Mouse (Mus musculus) midbrain, embryonic 16.5 days (tissue): Measurements from ENCODE around the gene Pxn. TPM values are rescaled to one million over a fixed set of nuclear protein-coding genes. Genes with fewer than 3 reads are reported as not detected.

Experiments
- ATAC-seq: fragments of 200-750 bp; cut with Nextera tagmentation; 2 replicates; pipeline ENCODE4 v1.8.0; 2017; ENCODE audit warnings: moderate TSS enrichment
- H3K27ac ChIP-seq: fragments of 300-500 bp; sonication (generic); 2 replicates; pipeline ENCODE4 v1.5.1; 2014; ENCODE audit warnings: mild to moderate bottlenecking, low read length, mixed read lengths
- H3K27me3 ChIP-seq: fragments of 300-500 bp; sonication (generic); 2 replicates; pipeline ENCODE4 v1.6.1; 2014; ENCODE audit warnings: low read depth, low read length, mixed read lengths; ENCODE audit not compliant: control insufficient read depth, insufficient read depth
- H3K36me3 ChIP-seq: fragments of 300-500 bp; sonication (generic); 2 replicates; pipeline ENCODE4 v1.6.1; 2014; ENCODE audit warnings: mild to moderate bottlenecking, low read length, moderate library complexity, mixed read lengths; ENCODE audit not compliant: control insufficient read depth, insufficient read depth
- H3K4me1 ChIP-seq: fragments of 300-500 bp; sonication (generic); 2 replicates; pipeline ENCODE4 v1.6.1; 2014; ENCODE audit warnings: mild to moderate bottlenecking, low read length, mixed read lengths; ENCODE audit not compliant: control insufficient read depth, insufficient read depth
- H3K4me2 ChIP-seq: fragments of 300-500 bp; sonication (generic); 2 replicates; pipeline ENCODE4 v1.6.1; 2014; ENCODE audit warnings: mild to moderate bottlenecking, low read length, mixed read lengths
- H3K4me3 ChIP-seq: fragments of 300-500 bp; sonication (generic); 2 replicates; pipeline ENCODE4 v1.5.1; 2014; ENCODE audit warnings: low read depth, mild to moderate bottlenecking, low read length, moderate library complexity, mixed read lengths
- H3K9ac ChIP-seq: fragments of 300-500 bp; sonication (generic); 2 replicates; pipeline ENCODE4 v1.6.1; 2014; ENCODE audit warnings: low read depth, low read length, mixed read lengths
- H3K9me3 ChIP-seq: fragments of 300-500 bp; sonication (generic); replicated peaks from 2 replicates; pipeline ENCODE4 v1.6.1; 2014; ENCODE audit warnings: mild to moderate bottlenecking, low read length, mixed read lengths; ENCODE audit not compliant: control insufficient read depth, poor library complexity, severe bottlenecking
- WGBS: fragments of 180-500 bp; shearing (Covaris S2); extraction: QIAGEN DNeasy Blood & Tissue Kit; methylation state at CpG from one replicate; pipeline ENCODE4 v1.1.7; 2014; 5-methylcytosine and 5-hydroxymethylcytosine counted together
- polyA plus RNA-seq: library from polyadenylated mRNA; unstranded; fragments of >200 nt; fragmentation: Nextera tagmentation; extraction: Ambion mirVana; gene quantifications from 2 replicates; pipeline ENCODE4 v1.2.1, GENCODE M21; 2015

Pxn gene
- polyA plus RNA-seq, 1 experiment from 2014 or later, result 18.3 TPM

DNA sequence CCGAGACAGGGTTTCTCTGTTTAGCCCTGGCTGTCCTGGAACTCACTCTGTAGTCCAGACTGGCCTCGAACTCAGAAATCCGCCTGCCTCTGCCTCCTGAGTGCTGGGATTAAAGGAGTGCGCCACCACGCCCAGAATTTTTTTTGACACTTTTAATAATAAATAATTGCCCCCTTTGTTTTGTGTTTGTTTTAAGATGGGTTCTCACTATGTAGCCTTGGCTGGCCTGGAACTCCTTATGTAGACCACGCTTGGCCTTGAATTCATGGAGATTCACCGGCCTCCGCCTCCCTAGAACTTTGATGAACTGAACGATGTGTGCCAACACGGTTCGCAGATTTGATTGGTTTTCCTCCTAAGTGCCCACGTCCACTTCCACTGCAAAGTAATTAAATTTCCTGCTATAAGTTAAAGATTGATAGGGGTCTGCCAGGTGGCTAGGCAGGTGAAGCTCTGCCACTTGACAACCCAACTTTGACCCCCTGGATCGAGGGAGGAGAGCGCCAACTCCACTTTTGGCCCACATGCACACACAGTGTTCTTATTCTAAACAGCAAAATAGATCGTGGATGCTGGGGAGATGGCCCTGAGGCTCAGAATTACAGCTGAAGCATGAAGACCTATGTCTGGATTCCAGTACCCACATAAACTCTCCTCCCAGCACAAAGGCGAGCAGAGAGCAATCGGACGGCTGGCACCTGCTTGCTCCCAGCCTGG lies 20.8 kb upstream of the Pxn start:
- 87% methylated on average over 18 of the region's 18 CpGs for WGBS
- H3K36me3 ChIP-seq, result no peaks in the 10 kb centered on the region
- H3K9ac ChIP-seq, result no peak overlapping the region
- no peak overlapping the region for H3K27ac ChIP-seq
- peaks cover 30% of the 10 kb centered on the region for H3K4me1 ChIP-seq
- H3K4me2 ChIP-seq, result no peak overlapping the region
- ATAC-seq, result no peak
- no peak overlapping the region for H3K4me3 ChIP-seq
- no peaks in the 10 kb centered on the region for H3K9me3 ChIP-seq
- no peaks in the 10 kb centered on the region for H3K27me3 ChIP-seq

GRCm38 (mm10) chr5:115486726-115487125 lies 19.8 kb upstream of the Pxn start:
- Histone ChIP-seq H3K4me2 (no peak overlapping the region), H3K9me3 (no peaks in the 10 kb centered on the region), H3K4me1 (peaks cover 33% of the 10 kb centered on the region), H3K36me3 (no peaks in the 10 kb centered on the region), H3K9ac (no peak overlapping the region), H3K4me3 (no peak overlapping the region), H3K27me3 (no peaks in the 10 kb centered on the region), H3K27ac (no peak overlapping the region)
- ATAC-seq, result no peak
- WGBS, result 52% methylated on average over 4 of the region's 4 CpGs

- H3K4me3 ChIP-seq, result no peak overlapping the region
- H3K27me3 ChIP-seq, result no peaks in the 10 kb centered on the region
- no peak overlapping the region for H3K27ac ChIP-seq
- 86% methylated on average over 8 of the region's 8 CpGs for WGBS
- H3K4me1 ChIP-seq, result peaks cover 32% of the 10 kb centered on the region
- no peaks in the 10 kb centered on the region for H3K9me3 ChIP-seq
- H3K36me3 ChIP-seq, result no peaks in the 10 kb centered on the region
- no peak overlapping the region for H3K4me2 ChIP-seq
- H3K9ac ChIP-seq, result no peak overlapping the region
- no peak for ATAC-seq
These were observed 19.1 kb upstream of the Pxn start for GRCm38 (mm10) chr5:115487353-115487752.

- ATAC-seq, result no peak
- no peaks in the 10 kb centered on the region for H3K36me3 ChIP-seq
- peaks cover 25% of the 10 kb centered on the region for H3K4me1 ChIP-seq
- H3K4me2 ChIP-seq, result peak overlapping the region; percentile 82; the same call in 1 of the 2 replicates
- H3K4me3 ChIP-seq, result no peak overlapping the region
- no peak overlapping the region for H3K27ac ChIP-seq
- H3K9ac ChIP-seq, result no peak overlapping the region
- no peaks in the 10 kb centered on the region for H3K27me3 ChIP-seq
- no peaks in the 10 kb centered on the region for H3K9me3 ChIP-seq
- WGBS, result 79% methylated on average over 9 of the region's 9 CpGs
These were observed 18.4 kb upstream of the Pxn start for GRCm38 (mm10) chr5:115487942-115488580.

- no peaks in the 10 kb centered on the region for H3K27me3 ChIP-seq
- peak overlapping the region; percentile 89 for H3K9ac ChIP-seq
- no peaks in the 10 kb centered on the region for H3K36me3 ChIP-seq
- WGBS, result under 1% methylated on average over 38 of the region's 39 CpGs
- H3K4me1 ChIP-seq, result peaks cover 20% of the 10 kb centered on the region
- peak overlapping the region; percentile 82 for H3K4me2 ChIP-seq
- no peaks in the 10 kb centered on the region for H3K9me3 ChIP-seq
- H3K4me3 ChIP-seq, result peak overlapping the region; percentile 47
- peak overlapping the region; percentile 100 for H3K27ac ChIP-seq
- ATAC-seq, result peak; percentile 73
These were observed 17.4 kb upstream of the Pxn start for GRCm38 (mm10) chr5:115488841-115489698.

DNA sequence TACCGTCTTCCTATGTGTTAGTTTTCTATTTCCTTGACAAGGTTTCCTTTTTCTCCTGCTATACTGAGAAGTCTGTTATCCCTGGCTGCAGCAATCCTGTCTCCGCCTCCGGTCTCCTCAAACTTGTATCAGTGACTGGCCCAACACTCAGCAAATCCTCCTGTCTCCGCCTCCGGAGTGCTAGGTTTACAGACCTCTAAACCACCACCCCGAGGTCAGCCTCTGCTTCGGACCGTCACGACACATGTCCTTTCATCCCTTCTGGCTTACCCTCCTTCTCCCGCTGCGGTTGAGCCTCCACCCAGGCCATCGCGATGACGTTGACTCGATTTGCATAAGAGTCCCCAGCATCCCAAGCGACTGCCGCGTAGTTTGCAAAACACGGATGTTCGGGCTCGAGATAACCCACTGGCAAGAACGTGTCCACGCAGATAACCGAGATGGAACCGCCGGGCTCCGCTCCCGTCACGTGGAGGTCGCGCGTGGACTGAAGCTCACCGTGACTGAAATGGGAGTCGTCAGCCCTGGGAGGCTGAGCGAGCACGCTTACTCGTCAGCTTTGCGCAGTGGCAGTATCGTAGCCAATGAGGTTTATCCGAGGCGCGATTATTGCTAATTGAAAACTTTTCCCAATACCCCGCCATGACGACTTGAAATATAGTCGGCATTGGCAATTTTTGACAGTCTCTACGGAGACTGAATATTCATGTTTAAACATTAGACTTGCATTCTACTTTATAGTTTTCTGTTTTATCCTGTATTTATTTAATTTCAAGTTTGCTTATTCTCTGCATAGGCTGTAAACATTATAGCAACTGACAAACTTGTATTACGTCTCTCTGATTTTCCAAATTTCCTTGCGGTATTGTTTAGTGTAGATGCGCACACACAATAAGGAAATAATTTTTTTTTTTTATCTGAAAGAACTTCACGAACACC lies 16.5 kb upstream of the Pxn start:
- H3K4me3 ChIP-seq, result peak overlapping the region; percentile 47
- no peaks in the 10 kb centered on the region for H3K36me3 ChIP-seq
- under 1% methylated on average over 50 of the region's 50 CpGs for WGBS
- peak; percentile 82 for ATAC-seq
- no peaks in the 10 kb centered on the region for H3K9me3 ChIP-seq
- peak overlapping the region; percentile 89 for H3K9ac ChIP-seq
- H3K4me2 ChIP-seq, result peak overlapping the region; percentile 82
- peaks cover 19% of the 10 kb centered on the region for H3K4me1 ChIP-seq
- peak overlapping the region; percentile 100 for H3K27ac ChIP-seq
- H3K27me3 ChIP-seq, result no peaks in the 10 kb centered on the region

DNA sequence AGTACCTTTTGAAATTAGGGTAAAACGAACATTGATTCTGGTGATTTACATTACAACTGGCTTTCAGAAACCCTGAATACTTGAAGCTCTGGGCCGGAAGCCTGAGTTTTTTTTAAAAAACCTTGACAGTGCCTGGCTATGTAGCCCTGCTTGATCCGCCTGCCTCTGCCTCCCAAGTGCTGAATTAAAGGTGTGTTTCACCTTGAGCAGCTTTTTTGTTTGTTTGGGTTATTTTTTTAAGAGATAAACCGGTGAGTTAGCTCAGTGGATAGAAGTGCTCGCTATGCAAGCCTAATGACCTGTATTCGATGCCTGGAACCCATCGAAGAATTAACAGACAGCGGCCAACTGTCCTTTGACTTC lies 15.9 kb upstream of the Pxn start:
- Histone ChIP-seq H3K9ac (peak overlapping the region; percentile 14; the same call in 1 of the 2 replicates), H3K4me2 (peak overlapping the region; percentile 82), H3K4me3 (no peak overlapping the region), H3K36me3 (no peaks in the 10 kb centered on the region), H3K27me3 (no peaks in the 10 kb centered on the region), H3K9me3 (no peaks in the 10 kb centered on the region), H3K4me1 (peaks cover 18% of the 10 kb centered on the region), H3K27ac (peak overlapping the region; percentile 69)
- 9% methylated on average over 8 of the region's 8 CpGs for WGBS
- no peak for ATAC-seq

GRCm38 (mm10) chr5:115491076-115491475 lies 15.4 kb upstream of the Pxn start:
- Histone ChIP-seq H3K4me2 (peak overlapping the region; percentile 82; the same call in 1 of the 2 replicates), H3K9me3 (no peaks in the 10 kb centered on the region), H3K36me3 (no peaks in the 10 kb centered on the region), H3K27me3 (no peaks in the 10 kb centered on the region), H3K4me1 (peaks cover 18% of the 10 kb centered on the region), H3K4me3 (no peak overlapping the region), H3K27ac (no peak overlapping the region), H3K9ac (no peak overlapping the region)
- no peak for ATAC-seq
- WGBS, result 33% methylated on average over 5 of the region's 5 CpGs
